Mouse (Mus musculus) olfactory bulb, adult 2 months (tissue): ENCODE data around the gene Scube1.

ENCODE experiments used
- CTCF ChIP-seq: fragments of 200-500 bp; IDR thresholded peaks from 2 replicates; pipeline ENCODE4 v1.5.1; 2012; ENCODE audit warnings: low read depth, mild to moderate bottlenecking, low read length, moderate library complexity; ENCODE audit not compliant: insufficient read depth
- POLR2A ChIP-seq: fragments of 200-500 bp; IDR thresholded peaks from 2 replicates; pipeline ENCODE4 v1.6.1; 2012; ENCODE audit warnings: mild to moderate bottlenecking, low read depth, low read length, moderate library complexity; ENCODE audit not compliant: insufficient read depth

GRCm38 (mm10) chr15:83695159-83695558 lies 29.7 kb downstream of the Scube1 start:
- TF ChIP-seq POLR2A (no peak), CTCF (no peak)
